Mouse (Mus musculus) natural killer cell, adult 2 months (primary cell): ENCODE measurements around the gene Dhrs4.

ENCODE experiments used
- DNase-seq, 2 experiments: peaks; one replicate each; pipeline ENCODE4 v3.0.0; 2022; ENCODE audit warnings: low spot score in 2 of 2

Dhrs4 gene

DNA sequence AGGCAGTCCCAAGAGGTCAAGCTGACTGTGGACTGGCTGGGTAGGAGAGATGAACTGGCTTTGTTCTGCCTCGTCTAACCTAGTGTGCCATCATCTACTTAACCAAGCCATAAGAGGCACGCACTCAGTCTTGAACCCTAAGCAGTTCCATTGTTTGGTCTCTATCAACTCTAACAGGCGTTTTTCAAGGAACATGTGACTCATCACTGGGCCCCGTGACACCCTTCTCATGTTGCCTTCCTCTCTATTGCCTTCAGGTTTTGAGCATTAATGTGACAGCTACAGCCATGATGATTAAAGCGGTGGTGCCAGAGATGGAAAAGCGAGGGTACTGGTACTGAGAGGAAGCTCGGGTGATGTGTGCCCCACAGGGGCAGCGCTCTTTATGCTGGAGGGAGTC is 8.3 kb downstream of the Dhrs4 start:
- no peak for DNase-seq

DNA sequence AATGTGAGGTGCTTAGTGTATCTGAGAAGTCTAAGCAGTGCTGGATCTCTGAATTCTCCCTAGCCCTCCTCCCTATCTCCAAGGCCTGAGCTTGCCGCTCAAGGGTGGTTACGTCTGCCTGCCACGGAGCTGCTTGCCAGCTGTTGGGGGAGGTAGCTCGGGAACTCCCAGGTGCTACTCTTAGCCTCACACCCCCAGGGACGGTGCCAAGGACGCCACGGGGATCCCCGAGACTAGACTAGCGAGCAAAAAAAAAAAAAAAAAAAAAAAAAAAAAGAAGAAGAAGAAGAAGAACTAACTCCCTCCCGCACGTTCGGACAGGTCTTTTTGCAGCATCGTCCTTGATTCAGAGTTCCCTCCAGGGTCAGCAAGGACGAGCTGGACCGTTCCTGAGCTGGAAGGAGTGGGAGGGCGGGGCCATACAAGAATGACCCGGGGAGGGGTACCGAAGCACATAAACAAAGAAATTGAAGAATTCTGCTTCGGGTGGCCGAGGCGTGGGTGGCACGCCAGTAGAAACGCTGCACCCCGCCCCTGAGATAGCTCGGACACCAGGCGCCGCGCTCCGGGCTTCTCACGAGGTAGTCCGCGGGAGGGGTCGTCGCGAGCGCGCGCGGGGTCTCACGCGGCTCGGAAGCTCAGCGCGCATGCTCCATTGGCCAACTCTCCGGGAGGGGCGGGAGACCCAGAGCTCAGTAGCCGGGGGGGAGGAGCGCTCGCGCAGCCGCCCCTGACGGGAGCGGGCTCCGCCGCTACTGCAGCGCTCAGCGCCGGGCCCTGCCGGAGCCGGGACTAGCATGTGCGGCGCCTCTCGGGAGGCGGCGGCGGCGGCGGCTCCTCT is 12.0 kb downstream of the Dhrs4 start, which contains the start of gene Carmil3:
Gene Carmil3, plus strand, starts transcription at position 291 of the 841 bp plus-strand sequence.
- DNase-seq = peak; percentile 26 to 49

DNA sequence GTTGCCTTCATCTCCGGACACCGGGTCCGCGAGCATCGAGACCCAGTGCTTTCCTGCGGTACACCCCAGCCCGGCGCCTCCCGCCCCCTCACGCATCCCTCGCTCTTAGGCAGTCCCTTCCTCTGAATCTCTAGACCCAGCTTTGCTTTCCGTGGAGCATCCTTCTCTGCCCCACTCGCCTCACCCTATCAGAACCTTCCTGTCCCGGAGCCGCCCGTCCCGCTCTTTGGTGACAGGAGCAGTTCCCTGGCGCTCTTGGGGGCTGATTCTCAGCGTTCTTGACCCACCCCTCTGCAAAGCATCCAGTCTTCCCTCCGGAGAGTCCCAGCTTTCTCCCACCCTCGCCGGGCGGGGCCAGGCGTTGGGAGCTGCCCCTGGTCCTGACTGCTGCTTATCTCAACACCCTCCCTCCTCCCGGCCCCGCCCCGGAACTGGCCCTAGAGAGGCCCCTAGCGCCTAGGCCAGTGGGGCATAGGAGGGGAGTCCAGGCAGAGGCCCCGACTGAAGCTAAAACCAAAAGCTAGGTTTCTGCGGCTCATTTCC is 12.8 kb downstream of the Dhrs4 start:
- DNase-seq = peak; percentile 17 to 27

DNA sequence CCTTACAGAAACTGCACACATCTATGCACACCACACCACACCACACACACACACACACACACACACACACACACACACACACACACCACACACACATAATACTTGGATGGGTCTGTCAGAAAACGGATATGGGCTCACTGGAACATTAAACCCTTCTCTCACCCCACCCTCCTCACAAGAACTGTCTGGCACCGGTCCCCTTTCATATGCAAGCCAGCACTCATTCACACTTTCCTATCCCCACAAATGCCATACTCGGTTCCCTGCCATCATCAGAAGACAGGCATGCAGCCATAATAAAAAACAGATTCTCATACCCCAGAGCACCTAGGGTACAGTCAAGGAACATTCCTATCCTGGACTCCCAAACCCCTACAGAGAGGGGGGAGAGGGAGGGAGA is 13.5 kb downstream of the Dhrs4 start:
- DNase-seq = no peak

DNA sequence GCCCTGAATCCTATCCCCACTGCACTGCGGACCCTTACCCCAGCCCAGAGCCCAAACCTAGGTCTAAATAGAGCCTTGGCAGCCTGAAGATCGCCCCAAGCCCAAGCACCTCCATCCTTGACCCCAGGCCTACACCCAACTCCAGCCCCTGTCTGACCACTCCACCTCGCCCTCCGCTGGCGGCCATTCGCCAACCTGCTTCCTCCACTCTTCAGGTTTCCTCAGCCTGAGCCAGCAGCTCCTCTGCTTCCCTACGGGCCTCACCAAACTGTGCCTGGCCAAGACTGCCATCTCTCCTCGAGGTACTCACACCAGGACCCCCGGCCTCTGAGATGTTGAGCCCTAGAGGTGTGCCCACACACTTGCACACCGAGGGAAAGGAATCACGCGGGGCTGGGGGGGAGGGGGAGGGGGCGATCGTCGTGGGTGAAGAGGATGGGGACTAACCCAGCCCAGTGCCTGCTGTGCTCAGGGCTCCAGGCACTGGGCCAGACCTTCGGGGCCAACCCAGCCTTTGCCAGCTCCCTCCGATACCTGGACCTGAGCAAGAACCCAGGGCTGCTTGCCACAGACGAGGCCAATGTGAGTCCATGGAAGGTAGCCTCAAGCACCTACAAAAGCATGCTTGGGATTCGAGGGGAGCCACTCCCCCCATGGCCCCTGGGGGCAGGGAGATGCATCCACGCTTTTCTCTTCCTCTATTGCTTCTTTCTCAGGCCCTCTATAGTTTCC is 17.1 kb downstream of the Dhrs4 start:
- DNase-seq = no peak

DNA sequence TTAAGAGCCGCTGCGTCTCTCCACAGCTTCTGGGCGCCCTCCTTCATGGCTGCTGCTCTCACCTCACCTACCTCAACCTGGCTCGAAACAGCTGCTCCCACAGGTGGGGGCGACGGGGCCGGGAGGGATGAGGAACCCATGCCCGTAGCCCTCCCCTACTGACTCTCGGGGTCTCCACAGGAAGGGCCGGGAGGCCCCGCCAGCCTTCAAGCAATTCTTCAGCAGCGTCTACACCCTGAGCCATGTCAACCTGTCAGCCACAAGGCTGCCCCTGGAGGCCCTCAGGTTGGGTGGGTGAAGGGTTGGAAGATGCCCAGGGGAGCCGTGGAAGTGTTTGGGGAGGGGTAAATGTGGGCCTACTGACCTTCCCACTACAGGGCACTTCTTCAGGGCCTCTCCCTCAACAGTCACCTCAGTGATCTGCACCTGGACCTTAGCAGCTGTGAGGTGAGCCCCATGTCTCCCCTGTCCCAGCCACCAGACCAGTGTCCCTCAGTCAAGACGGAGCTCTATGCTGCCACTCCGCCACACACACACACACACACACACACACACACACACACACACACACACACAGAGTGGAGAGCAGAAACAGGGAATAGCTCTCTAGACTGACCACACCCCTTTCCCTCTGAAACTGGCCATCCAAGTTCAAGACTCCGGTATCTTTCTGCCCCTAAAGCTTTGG is 18.3 kb downstream of the Dhrs4 start:
- no peak for DNase-seq

DNA sequence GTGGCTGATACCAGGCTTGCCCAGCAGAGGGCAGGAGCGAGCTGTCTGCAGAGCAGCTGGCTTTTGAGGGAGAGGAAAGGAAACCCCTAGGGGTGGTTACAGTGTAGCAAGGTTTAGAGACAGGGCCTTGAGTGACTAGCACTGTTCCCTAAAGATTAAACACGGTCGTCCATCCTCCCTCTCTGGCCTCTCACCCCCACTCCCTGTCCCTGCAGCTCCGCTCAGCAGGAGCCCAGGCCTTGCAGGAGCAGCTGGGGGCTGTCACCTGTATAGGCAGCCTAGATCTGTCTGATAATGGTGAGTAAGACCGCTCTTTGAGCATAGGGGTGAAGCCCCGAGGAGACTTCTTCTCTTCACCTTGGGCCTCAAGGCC is 18.9 kb downstream of the Dhrs4 start:
- DNase-seq = peak; percentile 76 to 88

DNA sequence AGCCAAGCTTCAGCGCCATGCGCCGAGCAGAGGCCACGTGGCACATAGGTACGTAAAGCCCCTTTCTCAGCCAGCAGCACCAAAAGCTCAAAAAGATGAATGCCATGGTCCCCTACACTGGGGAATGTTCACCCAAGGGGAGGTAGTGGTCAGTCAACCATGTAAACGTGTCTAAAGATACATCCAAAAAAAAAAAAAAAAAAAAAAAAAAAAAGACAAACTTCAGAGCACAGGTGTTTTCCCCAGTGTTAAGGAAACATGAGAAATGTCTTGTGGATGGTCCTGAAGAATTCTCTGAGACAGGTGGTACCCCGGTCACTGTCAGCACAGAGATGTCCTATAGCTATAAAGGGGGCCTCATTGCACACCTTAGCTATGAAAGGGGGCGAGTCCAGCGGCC is 27.1 kb downstream of the Dhrs4 start:
- no peak for DNase-seq

DNA sequence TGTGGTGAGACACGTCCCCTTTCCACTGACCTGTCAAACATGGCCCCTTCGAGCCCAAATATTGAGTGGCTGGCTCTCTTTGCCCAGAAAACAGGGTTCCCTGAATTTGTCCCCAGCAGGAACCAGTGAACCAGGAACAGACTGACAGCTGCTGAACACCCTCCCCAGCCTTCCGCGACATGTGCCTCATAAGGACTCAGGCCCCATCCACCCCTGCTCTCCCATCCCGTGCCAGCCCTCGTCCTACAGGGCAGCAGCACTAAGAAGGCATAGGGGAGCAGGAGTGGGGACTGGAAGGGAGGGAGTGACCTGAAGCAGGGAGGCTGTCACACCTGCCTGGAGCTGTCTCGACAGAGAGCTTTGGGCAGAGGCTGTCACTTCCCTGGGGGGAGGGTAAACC is 29.2 kb downstream of the Dhrs4 start:
- no peak for DNase-seq

DNA sequence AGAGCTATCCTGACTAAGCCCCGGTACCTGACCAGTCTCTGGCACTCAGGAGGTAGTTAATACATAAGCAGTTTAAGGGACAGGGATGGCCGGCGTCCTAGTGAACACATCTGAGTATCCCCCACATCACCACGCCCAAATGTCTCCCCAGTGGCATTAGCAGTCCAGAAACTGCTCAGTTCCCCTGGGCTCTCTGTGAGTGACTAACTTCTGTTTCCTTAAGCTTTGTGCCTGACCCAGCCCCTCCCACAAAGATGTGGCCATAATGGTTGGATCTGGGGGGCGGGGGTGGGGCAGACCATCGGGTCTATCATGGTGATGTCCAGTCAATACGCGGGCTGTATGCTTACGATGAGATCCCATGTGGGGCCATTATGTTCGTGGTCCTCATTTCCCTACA is 31.0 kb downstream of the Dhrs4 start:
- no peak for DNase-seq

DNA sequence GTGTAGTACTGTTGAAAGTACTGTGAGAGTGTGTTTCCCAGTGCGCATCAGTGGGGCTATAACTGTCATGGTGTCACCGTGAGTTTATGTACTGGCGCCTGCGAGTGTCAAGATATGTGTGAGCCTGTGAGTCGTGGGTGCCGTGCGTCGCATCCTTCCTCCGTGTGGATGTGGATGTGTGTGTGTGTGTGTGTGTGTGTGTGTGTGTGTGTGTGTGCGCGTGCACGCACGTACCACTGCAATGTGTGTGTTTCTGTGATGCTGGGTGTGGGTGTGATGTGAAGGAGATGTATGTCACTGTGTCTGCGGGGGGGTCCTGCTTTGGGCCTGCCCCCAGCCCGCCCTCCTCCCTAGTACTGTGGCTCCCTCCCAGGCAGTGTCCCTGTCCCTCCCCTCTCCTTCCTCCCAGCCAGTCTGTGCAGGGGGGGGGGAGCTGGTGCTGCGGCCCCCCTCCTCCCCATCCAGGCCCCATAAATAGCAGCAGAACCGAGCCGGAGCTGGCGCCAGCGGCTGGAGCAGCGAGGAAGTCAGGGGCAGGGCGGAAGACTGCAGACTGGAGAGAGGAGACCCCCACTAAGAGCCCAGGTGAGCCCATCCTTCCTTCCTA is 31.7 kb downstream of the Dhrs4 start, which contains the start of gene Cpne6:
Gene Cpne6, plus strand, starts transcription at position 321 of the 607 bp plus-strand sequence.
- DNase-seq = no peak

DNA sequence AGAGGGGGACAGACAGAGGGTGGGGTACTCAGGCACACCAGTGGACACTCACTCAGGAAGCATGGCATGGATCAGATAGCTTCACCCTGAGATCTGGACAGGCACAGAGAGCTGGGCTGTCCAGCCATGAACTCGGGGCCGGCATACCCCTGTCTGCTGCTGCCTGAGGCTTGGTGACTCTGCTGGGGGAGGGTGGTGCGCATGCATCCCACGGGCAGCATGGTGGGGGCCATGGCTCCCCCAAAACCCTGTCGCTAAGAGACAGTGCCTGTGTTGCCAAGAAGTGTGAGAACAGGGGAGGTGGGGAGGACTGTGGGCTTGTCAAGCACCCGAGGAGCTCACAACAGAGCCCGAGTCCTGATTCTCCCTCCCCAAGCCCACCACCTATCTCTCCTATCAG is 32.5 kb downstream of the Dhrs4 start:
- no peak for DNase-seq

DNA sequence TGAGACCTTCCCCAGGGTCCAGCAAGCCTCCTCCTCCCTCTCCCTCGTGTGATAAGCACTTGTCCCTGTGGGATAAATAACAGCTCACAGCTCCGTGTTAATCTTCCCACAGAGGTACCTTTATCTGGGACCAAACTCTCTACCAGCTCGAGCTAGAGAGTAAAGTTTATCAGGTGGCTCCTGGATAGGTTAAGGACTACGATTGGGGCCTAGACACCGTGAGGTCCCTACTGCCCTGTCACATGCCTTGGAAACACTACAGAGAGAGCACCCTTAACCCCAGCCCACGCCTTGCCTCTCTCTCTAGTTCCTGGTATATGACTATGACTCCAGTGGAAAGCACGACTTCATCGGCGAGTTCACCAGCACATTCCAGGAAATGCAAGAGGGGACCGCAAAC is 35.4 kb downstream of the Dhrs4 start:
- no peak for DNase-seq

DNA sequence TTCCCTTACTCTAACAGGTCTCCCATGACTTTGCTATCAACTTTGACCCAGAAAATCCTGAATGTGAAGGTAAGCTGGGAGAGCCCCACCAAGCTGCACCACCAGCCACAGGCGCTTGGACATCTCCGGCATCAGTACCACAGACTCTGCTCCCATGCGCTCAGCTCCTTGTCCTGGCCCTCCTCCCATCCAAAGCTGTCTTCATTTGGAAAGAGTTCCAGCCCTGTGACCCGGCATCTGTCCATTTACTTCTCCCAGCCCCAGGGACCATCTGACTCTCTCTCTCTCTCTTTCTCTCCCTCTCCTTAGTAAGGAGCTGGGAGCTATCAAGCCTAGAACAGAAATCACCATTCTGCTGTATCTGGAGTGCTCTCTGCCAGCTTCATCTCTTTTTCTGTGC is 37.3 kb downstream of the Dhrs4 start:
- no peak for DNase-seq

DNA sequence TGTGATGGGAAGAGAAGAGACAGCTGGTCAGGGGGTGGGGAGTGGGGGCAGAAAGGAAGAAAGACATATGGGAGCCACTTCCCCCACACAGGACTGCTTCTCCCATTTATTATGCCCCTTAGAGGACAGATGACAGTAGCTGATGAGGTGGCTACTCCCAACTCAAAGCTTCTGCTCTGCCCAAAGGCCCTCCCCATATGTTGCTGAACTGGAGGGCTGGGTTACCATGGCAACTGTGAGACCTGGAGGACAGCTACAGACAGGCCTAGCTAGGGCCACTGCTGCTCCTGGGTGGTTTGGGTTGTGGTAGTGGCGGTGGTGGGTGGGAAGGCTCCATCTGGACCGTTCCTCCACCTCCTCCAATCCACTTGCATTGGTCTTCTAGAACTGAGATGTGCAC is 40.3 kb downstream of the Dhrs4 start:
- no peak for DNase-seq

DNA sequence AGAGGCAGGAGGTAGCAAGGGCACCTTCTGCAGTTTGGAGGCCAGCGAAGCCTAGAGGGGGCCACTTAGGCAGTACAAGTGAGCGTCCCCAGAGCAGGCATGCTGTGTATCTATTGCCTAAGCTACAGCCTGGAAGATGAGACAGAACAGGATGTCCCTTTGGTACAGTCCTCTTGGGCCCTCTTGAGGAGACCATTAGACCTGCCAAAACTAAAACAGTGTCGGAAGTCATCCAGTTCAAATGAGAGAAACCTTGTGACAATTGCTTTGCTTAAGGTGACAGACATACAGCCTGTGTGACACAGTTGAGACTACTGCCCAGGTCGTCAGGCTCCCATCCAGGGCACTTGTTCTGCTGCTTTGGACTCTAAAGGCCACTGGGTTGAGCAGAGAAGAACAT is 41.0 kb downstream of the Dhrs4 start:
- DNase-seq = no peak

DNA sequence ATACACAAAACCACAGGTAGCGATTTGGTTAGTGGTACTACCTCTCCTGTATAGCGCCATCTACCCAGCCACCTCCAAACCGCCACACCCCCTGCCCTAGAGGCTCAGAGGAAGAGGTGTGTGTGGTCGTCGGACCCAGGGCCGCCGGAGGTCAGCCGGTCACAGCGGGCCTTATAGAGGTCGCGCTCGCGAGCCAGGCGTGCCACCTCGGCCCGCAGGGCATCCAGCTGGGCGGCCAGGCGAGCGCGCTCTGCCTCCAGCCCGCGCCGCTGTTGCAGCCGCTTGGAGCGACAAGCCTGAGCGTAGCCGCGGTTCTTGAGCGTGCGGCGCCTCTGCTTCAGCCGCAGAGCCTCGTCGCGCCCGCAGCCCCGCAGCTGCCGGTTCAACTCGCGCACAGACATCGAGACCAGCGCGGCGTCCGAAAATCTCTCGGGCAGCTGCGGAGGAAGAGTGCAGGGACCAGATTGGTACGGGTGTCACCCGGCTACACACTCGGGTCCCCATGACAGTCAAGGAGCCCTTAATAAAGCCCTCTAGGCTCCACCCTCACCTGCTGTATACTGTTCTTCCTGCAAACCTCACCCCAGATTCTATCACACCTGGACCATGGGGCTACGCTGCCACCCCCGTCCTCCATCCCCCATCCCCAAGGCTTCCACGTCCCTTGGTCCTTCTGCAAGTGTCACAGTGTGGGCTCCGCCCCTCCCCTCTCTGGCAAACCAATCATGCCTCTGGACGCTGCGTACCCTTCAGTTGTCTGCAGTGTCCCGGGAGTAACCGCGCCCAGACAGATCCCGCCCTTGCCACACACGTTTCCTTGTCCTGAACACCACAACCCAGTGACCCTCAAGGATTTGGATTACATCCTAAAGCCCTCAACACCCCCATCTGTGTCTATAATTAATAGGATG is 42.1 kb downstream of the Dhrs4 start:
- DNase-seq = no peak

DNA sequence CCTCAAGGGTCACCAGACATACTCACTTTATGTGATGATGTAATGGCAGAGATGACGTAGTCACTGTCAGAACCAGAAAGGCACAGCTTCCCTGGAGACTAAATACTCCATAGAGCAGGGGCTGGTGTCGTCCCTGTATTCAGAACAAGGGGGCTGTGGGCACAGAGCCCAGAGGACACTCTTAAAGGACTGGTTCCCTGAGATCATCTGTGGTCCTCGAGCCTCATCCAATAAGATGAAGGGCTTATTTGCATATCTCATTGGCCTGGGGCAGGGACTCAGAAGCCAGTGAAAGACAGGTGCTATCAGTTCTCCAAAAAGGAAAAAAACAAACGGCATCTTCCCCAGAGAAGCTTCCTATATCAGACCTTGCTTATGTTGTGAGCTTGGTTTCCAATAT is 45.5 kb downstream of the Dhrs4 start:
- DNase-seq = no peak

DNA sequence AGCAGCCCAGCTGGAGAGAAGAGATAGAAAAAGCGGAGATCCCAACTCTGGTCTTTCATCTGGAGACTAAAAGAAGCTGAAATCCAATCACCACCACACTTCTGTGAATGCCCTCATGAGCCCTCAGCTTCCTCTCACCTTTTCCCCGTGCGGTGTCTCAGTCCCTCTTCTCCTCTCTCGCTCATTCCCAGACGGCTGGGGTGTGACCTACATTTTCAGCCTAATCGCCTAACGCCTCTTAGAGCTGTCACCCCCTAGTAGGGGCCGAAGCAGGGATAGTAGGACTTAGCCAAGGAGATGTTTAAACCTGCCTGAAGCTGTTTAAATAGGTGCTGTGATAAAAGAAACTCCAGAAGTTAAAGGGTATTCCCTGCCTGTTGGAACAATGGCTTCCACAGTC is 46.2 kb downstream of the Dhrs4 start, which contains the start of gene Nrl:
Gene Nrl, minus strand, starts transcription at position 197 of the 400 bp plus-strand sequence.
- no peak for DNase-seq

DNA sequence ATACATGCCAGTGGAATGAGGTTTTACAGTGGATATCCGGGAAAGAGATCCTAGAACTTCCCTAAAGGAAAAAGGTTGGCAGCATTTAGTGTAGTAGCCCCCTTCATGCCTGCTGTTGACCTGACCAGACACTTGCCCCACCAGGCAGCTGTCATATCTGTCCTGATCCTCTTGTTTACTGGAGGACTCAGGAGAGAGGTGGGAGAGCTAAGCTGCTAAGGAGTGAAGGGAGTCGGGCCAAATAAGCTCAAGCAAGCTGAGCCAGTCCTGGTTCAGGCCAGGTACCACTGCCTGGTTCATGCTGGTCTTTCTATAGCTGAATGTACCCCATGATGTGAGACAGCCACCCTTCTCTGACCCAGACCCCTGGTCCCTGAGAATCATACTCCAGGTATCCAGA is 48.1 kb downstream of the Dhrs4 start:
- DNase-seq = no peak

DNA sequence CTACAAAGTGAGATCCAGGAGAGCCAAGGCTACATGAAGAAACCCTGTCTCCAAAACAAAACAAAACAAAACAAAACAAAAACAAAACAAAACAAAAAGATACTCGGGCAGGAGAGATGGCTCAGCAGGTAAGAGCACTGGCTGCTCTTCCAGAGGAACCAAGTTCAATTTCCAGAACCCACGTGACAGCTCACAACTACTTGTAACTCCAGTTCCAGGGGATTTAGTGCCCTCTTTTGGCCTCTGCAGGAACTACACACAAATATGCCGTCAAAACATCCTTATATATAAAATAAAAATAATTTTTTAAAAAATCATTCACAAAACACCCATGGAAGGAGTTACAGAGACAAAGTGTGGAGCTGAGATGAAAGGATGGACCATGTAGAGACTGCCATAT is 49.4 kb downstream of the Dhrs4 start:
- peak in 1 of 2 experiments; percentile 34 for DNase-seq
